Mouse (Mus musculus) thymus, adult 2 months (tissue): ENCODE data around the gene Myo1a.

ENCODE experiments used
- CTCF ChIP-seq: fragments of 200-500 bp; IDR thresholded peaks from 2 replicates; pipeline ENCODE4 v1.5.1; 2012; ENCODE audit warnings: mild to moderate bottlenecking, control low read depth, low read length, moderate library complexity, borderline replicate concordance; ENCODE audit not compliant: control insufficient read depth, poor library complexity, insufficient read depth; ENCODE audit errors: extremely low read depth
- POLR2A ChIP-seq: fragments of 200-500 bp; IDR thresholded peaks from 2 replicates; pipeline ENCODE4 v1.6.1; 2012; ENCODE audit warnings: mild to moderate bottlenecking, low read length, control low read depth, moderate library complexity; ENCODE audit not compliant: control insufficient read depth, poor library complexity, insufficient read depth; ENCODE audit errors: extremely low read depth

- TF ChIP-seq POLR2A (no peak), CTCF (no peak)
Observed at GRCm38 (mm10) chr10:127728437-127728836, 23.5 kb downstream of the Myo1a start.
